Mouse (Mus musculus): ENCODE measurements around the gene Fhl5. TPM values are rescaled to one million over a fixed set of nuclear protein-coding genes. Genes with fewer than 3 reads are reported as not detected.
"Not testable (repeated sequence)": the region's sequence is repeated elsewhere in the genome, so short reads cannot be mapped to it uniquely, and the experiment has no call there.

Fhl5 gene
- polyA plus RNA-seq (2017; shearing (Covaris generic)) = not detected

DNA sequence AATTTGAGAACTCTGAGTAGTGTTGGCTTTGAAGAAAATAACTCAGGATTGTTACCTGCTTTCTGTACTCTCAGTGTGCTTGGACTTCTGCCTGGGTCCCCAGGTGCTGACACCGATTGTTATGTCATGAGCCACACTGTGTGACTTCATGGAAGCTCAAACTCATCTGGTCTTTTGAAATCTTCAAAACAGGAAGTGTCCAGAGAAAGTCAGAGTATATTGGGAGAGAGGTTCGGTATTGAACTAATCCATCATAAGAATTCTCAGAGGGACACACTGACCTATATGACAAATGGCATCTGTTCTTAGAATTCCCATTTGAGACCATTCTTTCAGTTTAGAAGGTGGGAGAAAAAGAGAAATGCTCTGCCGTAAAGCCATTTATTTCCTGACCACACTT is at the start of gene Fhl5:
TSS of gene Fhl5 (minus strand) at position 101 of the 400 bp plus-strand sequence.
- ATAC-seq = no peak

DNA sequence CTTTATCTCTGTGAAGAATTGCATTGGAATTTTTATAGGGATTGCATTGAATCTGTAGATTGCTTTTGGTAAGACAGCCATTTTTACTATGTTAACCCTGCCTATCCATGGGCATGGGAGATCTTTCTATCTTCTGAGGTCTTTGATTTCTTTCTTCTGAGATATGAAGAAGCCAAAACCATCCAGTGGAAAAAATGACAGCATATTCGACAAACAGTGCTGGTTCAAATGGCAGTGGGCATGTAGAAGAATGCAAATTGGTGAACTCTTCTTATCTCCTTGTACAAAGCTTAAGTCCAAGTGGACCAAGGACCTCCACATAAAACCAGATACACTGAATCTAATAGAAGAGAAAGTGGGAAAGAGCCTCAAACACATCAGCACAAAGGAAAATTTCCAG is 42.3 kb upstream of the Fhl5 start:
- not testable (repeated sequence) for ATAC-seq

DNA sequence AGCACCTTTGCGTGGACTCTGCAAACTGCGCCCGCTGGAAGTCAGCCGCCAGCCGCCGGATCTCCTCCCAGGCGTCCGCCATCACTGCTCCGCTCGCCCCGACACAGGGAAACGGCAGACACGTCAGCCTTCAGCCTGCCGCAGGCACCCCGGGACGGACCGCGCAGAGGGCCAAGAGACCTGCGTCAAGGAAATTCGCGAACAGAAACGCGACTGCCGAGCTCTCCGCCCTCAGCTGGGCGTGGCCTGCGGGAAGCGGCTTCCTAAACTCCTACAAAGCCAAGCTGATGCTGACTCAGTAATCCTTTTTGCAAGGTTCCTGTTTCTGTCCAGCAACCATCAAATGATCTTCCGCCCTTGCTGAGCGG is 39.0 kb upstream of the Fhl5 start, which contains the start of gene Ufl1:
TSS of gene Ufl1 (minus strand) at position 151 of the 368 bp plus-strand sequence.
- ATAC-seq = peak; percentile 96

DNA sequence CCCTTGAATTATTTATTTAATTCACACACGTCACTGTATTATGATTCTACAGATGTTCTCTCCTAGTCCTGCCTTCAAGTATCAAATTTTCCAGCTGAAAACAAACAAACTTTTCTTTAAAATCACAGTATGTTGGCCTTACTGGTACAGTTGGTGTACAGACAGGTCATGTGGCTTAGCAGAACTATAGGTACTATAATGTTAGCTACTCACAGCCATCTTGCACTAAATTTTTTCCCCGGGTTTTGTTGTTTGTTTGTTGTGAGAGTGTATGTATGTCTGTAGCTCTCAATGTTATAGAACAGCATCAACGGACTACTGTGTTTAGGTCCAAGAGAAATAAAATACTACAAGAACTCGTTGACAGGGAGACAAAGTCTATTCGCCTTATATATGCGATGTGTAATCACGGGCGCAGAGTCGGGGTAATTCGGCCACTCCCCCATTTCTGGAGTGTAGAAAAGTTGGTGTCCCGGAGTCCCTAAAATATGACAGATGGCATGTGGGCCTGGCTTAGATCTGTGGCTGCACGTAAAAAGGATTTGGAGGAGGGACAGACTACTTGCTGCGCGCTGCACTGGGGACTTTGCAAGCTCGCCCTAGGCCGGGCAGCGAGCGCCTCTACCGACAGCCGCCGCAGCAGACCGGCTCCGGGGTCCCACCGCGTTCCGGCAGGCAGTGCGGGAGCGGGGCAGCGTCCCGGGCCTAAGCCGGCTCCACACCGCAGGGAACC is 38.4 kb upstream of the Fhl5 start:
- ATAC-seq = peak; percentile 53

DNA sequence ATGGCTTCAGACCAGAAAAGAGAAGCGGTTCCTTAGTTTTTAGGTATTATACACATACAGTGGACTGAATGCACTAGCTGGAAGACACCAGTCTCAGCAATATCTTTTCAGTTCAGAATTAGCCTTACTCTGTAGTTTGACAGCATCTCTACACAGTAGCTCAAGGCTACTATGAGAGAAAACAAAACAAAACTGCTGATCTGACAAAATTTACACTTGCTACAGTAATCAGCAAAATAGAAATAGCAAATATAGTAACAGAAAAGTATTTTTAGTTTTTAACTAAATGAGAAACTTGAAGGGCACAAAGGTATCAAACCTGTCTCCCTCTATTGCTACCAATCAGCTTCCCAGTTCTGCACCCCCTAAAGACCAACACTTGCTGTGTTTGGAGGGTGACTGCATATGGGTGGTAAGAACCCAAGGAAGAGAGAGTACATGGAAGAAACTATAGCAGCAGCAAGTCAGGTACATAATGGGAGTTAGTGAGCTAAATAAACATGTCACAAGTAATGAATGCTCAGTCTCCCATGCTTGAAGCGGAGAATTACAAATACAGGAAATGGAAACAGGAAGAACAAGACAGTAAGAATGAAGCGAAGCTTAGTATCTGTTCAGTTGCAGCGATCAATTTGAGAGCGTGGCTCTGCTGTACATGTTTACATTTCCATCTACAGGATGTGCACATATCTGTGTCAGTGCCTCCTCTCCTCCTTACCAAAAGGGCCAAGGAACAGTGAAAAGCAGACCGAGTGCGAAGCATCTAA is 30.4 kb upstream of the Fhl5 start:
- ATAC-seq = no peak

DNA sequence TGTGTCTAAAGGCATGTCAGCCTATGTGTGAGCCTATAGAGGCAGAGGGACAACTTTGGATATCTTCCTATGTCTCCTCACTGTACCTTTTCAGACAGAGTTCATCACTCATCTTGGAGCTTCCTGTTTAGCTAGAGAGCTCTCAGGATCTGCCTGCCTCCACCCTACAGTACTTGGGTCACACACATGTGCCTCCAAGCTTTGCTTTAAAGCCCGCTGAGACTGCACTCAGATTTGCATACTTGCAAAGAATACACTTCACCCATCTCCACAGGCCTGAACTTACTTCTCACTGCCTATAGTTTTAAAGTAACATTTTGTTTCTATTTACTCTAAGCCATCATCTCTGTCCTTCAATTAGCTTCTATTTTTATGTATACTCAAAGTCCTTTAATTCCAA is 29.2 kb upstream of the Fhl5 start:
- ATAC-seq = no peak

DNA sequence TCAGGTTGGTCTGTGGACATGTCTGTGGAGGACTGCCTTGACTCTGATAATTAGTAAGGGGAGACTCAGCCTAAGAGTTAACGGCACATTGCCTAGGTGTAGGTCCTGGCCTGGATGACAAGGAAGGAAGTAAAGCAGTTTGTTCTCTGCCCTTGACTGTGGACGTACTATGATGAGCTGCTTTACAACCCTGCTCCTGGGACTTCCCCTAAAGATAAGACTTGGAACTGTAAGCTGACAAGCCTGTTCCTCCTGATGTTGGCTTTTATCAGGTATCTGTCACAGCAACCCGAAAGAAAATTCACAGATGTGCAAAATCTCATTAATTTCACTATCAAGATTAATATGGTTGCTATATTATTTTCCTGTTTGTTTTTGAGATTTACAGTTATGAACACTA is 24.5 kb upstream of the Fhl5 start:
- no peak for ATAC-seq

DNA sequence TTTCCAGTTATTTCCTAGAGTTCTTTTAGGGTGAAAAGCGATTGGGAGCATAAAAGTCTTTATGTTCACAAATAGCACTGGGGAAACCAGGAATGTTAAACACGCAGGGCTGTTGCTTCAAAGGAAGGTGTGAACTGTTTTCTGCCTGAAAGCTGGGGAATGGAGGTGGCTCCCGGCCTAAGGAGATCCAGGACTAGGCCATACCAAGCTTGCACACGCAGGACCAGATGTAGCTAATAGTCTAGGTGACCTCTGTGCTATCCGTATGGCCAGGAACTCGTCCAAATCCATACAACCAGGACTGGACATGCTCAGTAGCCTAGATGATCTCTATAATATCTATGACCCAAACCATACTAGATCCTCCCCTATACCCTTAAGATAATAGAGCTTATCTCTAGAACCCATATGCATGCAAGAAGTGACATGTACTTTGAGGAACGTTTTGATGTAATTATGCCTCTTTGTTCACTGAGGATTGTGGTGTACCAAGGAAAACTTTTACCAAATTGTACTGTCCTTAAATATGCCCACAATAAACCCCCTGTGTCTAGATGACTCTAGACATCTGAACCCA is 15.2 kb upstream of the Fhl5 start:
- ATAC-seq = no peak

DNA sequence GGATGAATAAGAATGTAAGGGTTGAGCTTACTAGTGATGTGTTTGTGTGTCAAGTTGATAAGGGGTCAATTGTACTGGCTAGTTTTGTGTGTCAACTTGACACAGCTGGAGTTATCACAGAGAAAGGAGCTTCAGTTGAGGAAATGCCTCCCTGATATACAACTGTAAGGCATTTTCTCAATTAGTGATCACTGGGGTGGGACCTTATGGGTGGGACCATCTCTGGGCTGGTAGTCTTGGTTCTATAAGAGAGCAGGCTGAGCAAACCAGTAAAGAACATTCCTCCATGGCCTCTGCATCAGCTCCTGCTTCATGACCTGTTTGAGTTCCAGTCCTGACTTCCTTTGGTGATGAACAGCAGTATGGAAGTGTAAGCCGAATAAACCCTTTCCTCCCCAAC is 7.0 kb downstream of the Fhl5 start:
- ATAC-seq = not testable (repeated sequence)

DNA sequence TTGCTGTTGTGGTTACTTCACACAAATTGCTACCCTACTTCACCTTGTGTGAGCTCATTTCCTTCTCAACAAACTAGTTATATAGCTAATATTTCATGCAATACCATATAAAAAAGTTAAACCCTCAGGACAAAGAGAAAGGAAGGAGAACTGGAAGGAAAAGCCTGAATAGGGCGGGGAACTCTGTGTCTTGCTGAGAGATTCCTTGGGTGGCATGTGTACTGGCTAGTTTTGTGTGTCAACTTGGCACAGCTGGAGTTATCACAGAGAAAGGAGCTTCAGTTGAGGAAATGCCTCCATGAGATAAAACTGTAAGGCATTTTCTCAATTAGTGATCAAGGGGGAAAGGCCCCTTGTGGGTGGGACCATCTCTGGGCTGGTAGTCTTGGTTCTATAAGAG is 8.9 kb downstream of the Fhl5 start:
- ATAC-seq = not testable (repeated sequence)

DNA sequence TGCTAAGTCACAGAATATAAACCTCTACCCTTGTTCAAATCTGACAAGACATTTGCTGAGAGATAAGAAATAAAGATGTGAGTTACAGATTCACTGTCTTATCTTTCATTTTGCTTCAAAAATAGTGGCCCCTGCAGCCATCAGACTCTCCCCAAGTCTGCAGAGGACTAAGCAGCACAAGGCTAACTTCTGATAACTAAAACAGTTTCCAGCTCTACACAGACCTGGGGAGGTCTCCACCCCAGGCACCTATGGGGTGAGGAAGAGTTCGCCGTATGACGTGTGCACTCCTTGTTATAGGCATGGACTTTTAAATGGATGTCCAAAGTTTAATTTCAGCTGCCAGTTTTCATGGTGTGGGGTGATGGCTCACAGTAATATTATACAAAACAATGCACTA is 10.1 kb downstream of the Fhl5 start:
- ATAC-seq = no peak

DNA sequence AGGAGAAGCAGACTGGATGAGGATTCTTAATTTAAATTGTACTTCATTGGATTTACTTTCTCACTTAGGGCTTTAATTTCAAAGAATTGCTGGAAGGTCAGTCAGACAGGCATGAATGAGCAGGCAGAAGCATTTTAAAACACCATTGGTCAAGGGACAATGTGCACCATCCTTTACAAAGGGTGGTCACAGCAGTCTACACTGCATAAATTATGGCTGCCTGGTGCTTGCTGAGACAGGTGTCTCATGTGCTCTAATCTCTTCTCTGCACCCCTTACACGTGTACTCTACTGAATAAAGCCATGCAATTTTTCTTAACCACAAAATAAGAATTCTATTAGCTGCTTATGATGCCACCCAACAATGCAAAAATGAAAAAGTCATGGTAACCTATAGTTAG is 15.1 kb downstream of the Fhl5 start:
- no peak for ATAC-seq

DNA sequence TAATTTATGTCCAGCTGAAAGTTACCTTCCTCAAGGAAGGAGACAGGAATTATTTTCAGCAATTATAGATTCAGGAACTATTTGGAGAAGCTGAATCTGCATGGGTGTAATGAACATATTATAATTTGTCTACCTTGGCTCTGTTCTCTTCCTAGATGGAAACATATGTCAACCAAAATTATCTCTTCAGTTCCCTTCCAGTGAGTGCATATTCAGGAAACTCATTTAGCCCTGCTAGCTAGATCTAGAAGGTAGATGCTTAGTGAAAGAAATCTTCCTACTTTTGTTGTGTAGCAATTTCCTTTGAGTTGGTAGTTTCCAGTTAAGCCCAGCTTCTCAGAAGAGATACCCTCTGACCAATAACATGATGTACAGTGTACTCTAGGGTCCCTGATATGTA is 20.7 kb downstream of the Fhl5 start:
- ATAC-seq = no peak

DNA sequence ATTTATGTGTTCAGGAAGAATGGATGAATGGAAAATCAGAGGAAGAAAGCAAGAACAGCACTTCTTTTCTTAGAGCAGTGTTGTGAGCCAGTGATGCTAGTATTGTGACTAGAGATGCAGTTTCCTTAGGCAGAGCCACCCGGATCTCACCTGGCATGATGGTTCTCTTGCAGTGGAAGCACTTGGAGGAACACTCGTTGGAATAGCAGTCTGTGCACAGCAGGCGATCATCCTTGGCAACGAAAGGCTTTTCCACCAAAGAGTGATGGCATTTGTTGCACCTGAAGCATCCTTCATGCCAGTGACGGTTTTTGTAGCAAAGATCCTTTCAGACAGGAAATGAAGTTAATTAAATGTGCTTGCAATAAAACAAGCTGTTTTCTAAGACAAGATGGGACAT is 29.2 kb downstream of the Fhl5 start:
- ATAC-seq = no peak

DNA sequence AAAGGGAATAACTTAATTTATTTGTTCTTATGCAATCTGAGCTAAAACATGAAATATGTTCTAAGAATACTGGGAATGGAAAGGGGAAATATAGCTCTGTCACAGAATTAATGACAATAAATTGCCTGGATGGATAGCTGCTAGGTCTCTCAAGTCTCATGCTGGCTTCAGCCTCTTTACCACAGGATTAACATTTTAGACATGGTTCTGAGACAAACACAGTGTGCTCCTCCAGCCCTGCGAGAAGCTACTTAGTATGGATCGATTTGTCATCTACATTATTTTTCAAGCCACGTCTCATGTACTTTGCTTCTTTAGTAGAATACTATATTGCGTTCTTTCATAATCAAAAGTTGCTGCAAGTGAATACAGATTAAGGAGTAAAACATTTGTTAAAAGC is 36.5 kb downstream of the Fhl5 start:
- no peak for ATAC-seq

DNA sequence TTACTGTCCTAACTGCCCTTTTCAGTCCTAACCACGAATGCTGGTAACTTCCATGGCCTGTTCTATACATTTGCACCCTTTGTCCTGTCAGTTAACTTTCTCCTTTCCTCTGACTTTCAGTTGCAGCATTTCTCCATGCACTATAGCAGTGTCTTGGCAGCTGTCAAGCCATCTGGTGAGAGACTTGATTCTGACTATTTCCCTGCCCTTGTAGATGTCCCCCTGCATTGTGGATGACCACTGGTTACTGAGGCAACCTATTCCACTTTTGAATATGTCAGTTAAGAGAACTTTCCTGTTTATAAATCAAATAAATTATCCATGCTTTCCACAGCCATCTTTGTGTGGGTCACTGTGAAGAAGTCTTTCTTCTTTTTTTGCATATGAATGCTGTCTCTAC is 45.4 kb downstream of the Fhl5 start:
- no peak for ATAC-seq

DNA sequence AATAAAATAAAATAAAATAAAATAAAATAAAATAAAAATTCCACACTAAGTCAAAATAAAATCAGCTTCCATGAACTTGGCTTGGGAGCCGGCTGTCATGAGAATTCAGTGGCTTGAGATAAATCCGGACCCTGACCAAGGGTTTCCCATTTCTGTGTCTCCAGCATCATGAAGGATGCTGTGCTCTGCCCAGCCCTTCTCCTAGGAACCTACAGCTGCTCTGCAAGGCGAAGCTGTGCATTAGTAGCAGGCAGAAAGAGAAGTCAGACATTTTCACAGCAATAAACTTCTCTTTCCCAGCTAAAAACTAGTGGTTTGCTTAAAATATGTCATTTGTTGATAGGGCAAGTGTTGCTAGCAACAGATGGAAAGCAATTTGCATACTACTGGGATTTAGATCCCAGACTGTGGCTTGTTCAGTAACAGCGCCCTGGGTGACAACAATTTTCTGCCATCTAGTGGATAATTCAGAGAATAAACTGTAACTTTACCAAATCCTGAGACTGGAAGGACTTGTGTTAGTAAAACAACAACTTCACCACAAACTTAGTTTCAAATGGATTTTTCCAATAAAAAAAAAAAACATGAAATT is 63.0 kb downstream of the Fhl5 start:
- no peak for ATAC-seq

Other genes starting within 250 kb of the Fhl5 start
- 10 to 100 TPM; 28.7 to 52.4 (median 33.9) TPM for gene Ufl1, start 38.9 kb upstream of the Fhl5 start, polyA plus RNA-seq (2017; shearing (Covaris generic))

Data from inflammation-experienced regulatory T-cells, adult 6 months (primary cell).